13 mouse cellular contexts compared by ENCODE assay signal in the genomic region with DNA sequence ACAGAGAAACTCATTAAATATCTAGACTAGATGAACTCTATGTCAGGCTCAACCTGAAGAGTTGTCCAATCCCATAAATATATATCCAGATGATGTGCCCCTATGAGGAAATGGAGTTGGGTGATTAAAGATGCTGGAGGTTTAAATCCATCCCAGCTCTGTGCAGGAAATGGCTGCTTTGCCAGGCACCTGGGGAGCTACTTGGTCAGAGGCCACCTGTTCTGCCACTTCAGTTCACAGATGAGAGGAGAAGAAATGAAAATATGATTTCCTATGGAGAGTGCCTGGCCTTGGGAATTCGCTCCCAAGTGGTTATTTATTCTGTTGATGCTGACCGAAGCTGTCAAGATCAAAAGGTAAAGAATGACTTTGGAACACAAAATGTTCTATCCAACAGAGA.
"Had no signal": no experiment of that assay in that cellular context is flagged by ENCODE, and none has a peak within 500 bp of the region (broad histone marks: within the 10 kb centered on the region; RNA-seq: fewer than 3 reads in every experiment).

No protein-coding gene starts in this region.

- DNase-seq: kidney, postnatal 10 days; kidney, postnatal 4 days; lung, adult 2 months; lung, postnatal 36 days; right cerebral cortex, postnatal 14 days; thymus, postnatal 36 days had no signal

- H3K27me3 ChIP-seq: liver, embryonic 15.5 days; midbrain, embryonic 13.5 days; neural tube, embryonic 15.5 days had no signal

- H3K36me3 ChIP-seq: limb, embryonic 10.5 days; liver, embryonic 15.5 days; midbrain, embryonic 13.5 days; neural tube, embryonic 15.5 days had no signal

- ATAC-seq: lung, postnatal 0 days; midbrain, embryonic 13.5 days had no signal

- H3K4me1 ChIP-seq: limb, embryonic 10.5 days; liver, embryonic 15.5 days; midbrain, embryonic 13.5 days; neural tube, embryonic 15.5 days had no signal

- H3K4me2 ChIP-seq: liver, embryonic 11.5 days; liver, embryonic 15.5 days; midbrain, embryonic 13.5 days; neural tube, embryonic 15.5 days had no signal

- H3K27ac ChIP-seq: layer of hippocampus, adult 2 months; limb, embryonic 10.5 days; liver, embryonic 15.5 days; midbrain, embryonic 13.5 days; neural tube, embryonic 15.5 days had no signal

- H3K4me3 ChIP-seq: layer of hippocampus, adult 2 months; limb, embryonic 10.5 days; liver, embryonic 15.5 days; midbrain, embryonic 13.5 days; neural tube, embryonic 15.5 days had no signal

- H3K9me3 ChIP-seq: limb, embryonic 10.5 days; liver, embryonic 15.5 days; midbrain, embryonic 13.5 days; neural tube, embryonic 15.5 days had no signal

- H3K9ac ChIP-seq: liver, embryonic 15.5 days; midbrain, embryonic 13.5 days; neural tube, embryonic 15.5 days had no signal
